Mouse (Mus musculus): ENCODE measurements around the gene Irgm2.

- no peak for TF ChIP-seq USF1 (IDR thresholded peaks at IDR 0.05; ENCODE audit: low read depth)
- TF ChIP-seq CTCF (IDR thresholded peaks at IDR 0.05; ENCODE audit: control insufficient read depth, insufficient read depth, insufficient read length) = no peak
- TF ChIP-seq MAX (IDR thresholded peaks at IDR 0.05) = no peak
- TF ChIP-seq MYOG (IDR thresholded peaks at IDR 0.05; ENCODE audit: control insufficient read depth, extremely low read depth, insufficient read length) = no peak
- TF ChIP-seq MYOD1 (IDR thresholded peaks at IDR 0.05; ENCODE audit: control insufficient read depth, insufficient read length, low read depth) = no peak
- no peak for TF ChIP-seq FOSL1 (IDR thresholded peaks at IDR 0.05; ENCODE audit: insufficient read depth, low read length, poor library complexity, severe bottlenecking)
- TF ChIP-seq CEBPB (IDR thresholded peaks at IDR 0.05; ENCODE audit: low read depth) = no peak
Observed at GRCm38 (mm10) chr11:58254411-58254810, 55.0 kb downstream of the Irgm2 start.

Data from C2C12 (cell line).